Mouse (Mus musculus) brain, embryonic 14.5 days (tissue): ENCODE data around the gene Spock2.

Source experiments
- CTCF ChIP-seq: fragments of 200-500 bp; IDR thresholded peaks from 2 replicates; pipeline ENCODE4 v1.5.1; 2012; ENCODE audit warnings: inconsistent platforms, mild to moderate bottlenecking, moderate library complexity, borderline replicate concordance; ENCODE audit not compliant: insufficient read depth, insufficient read length; ENCODE audit errors: extremely low read depth
- POLR2A ChIP-seq: fragments of 200-500 bp; IDR thresholded peaks from 2 replicates; pipeline ENCODE4 v1.6.1; 2012; ENCODE audit warnings: mild to moderate bottlenecking, inconsistent platforms, borderline replicate concordance; ENCODE audit not compliant: poor library complexity, insufficient read depth, insufficient read length, severe bottlenecking; ENCODE audit errors: extremely low read depth

DNA sequence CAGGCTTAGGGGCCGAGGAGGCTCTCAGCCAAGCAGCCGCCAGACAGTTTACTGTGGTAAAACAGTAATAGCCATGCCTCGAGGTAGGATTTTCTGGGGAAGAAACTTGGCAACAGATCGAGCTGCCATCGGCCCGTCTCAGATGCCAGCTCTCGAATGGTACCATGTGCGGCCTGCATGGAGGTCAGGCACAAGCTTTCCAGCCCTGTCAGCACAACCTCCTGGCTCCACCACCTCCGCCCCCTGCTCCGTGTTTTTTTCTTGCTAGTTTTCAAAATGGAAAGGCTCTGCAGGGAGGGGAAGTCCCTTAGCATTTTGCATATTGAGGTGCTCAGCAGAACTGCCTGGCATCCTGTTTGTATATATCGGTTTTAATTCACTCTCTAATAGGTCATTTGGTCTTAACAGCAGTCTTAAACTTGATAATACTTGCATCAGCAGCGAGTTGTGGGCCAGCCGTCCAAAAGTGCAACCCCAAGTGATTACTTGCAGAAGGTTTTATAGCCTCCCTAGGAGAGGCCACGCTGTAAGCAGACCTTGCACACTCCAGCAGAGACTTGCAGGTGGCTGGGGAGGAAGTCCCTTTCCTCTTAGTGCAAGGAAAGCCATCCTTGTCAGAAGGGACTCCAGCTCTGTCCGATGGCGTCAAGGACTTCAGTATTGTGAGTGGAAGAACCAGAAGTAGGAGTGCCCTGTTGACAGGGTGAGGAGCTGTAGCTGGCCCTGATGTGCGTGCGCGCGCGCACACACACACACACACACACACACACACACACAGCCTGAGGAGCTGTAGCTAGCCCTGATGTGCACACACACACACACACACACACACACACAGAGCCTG, 24.8 kb upstream of the Spock2 start:
- TF ChIP-seq POLR2A (no peak), CTCF (no peak)
